Mouse (Mus musculus) c-Kit-positive CD71-positive TER-119-negative erythroid progenitor cells, embryonic 14.5 days (primary cell): ENCODE results near the gene Hcrtr1.

Experiments
- DNase-seq: peaks from one replicate; pipeline ENCODE4 v3.0.0-alpha.2; 2013; ENCODE audit warnings: low read depth

The Hcrtr1 gene

GRCm38 (mm10) chr4:130139214-130139492 is at the start of gene Hcrtr1:
Hcrtr1 (minus strand) TSS chr4:130139359.
- no peak for DNase-seq

- peak; percentile 59 for DNase-seq
Observed at GRCm38 (mm10) chr4:130188806-130189297, 49.7 kb upstream of the Hcrtr1 start.

- no peak for DNase-seq
Observed at GRCm38 (mm10) chr4:130186891-130187290, 47.7 kb upstream of the Hcrtr1 start.

GRCm38 (mm10) chr4:130186450-130186849 is 47.3 kb upstream of the Hcrtr1 start:
- no peak for DNase-seq

- DNase-seq = no peak
Observed at GRCm38 (mm10) chr4:130183879-130184278, 44.7 kb upstream of the Hcrtr1 start.

- DNase-seq = no peak
Observed at GRCm38 (mm10) chr4:130183023-130183422, 43.9 kb upstream of the Hcrtr1 start.

GRCm38 (mm10) chr4:130181886-130182285 is 42.7 kb upstream of the Hcrtr1 start:
- DNase-seq = no peak

GRCm38 (mm10) chr4:130180909-130181602 is 41.9 kb upstream of the Hcrtr1 start:
- DNase-seq = no peak

- DNase-seq = no peak
Observed at GRCm38 (mm10) chr4:130179876-130180275, 40.7 kb upstream of the Hcrtr1 start.

- DNase-seq = no peak
Observed at GRCm38 (mm10) chr4:130177536-130177935, 38.4 kb upstream of the Hcrtr1 start.

- no peak for DNase-seq
Observed at GRCm38 (mm10) chr4:130177087-130177486, 37.9 kb upstream of the Hcrtr1 start.

GRCm38 (mm10) chr4:130176156-130176720 is 37.1 kb upstream of the Hcrtr1 start:
- DNase-seq = no peak

GRCm38 (mm10) chr4:130175072-130175711 is 36.0 kb upstream of the Hcrtr1 start, which contains the start of gene Tinagl1:
Tinagl1 (minus strand) TSS chr4:130175122.
- no peak for DNase-seq

- DNase-seq = peak; percentile 42
Observed at GRCm38 (mm10) chr4:130174335-130175031, 35.3 kb upstream of the Hcrtr1 start.

- DNase-seq = no peak
Observed at GRCm38 (mm10) chr4:130173911-130174311, 34.8 kb upstream of the Hcrtr1 start.

GRCm38 (mm10) chr4:130173060-130173822 is 34.1 kb upstream of the Hcrtr1 start:
- DNase-seq = peak; percentile 28

GRCm38 (mm10) chr4:130171951-130172765 is 33.0 kb upstream of the Hcrtr1 start:
- no peak for DNase-seq

GRCm38 (mm10) chr4:130170362-130170761 is 31.2 kb upstream of the Hcrtr1 start:
- no peak for DNase-seq

- DNase-seq = no peak
Observed at GRCm38 (mm10) chr4:130169411-130169971, 30.3 kb upstream of the Hcrtr1 start.

- no peak for DNase-seq
Observed at GRCm38 (mm10) chr4:130168280-130169183, 29.4 kb upstream of the Hcrtr1 start.
